Mouse (Mus musculus): ENCODE data around the gene Tas2r115.

DNA sequence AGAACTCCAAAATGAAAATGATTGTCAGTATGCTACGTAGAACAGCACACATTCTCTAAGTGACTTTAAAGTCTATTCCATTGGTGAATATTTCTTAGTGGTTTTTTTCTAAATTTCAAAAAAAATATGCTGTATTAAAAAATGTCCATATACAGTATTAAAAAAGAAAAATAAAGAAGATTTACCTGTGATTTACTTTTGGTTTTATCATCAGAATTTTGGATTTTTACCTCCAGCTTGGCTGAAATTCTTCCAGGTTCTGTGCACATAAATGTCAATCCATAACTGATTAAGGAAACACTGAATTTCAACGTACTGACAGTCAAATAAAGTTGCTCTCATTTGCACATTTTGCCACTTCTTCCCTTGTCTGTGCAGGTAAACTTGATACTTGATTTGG lies at the start of gene Tas2r115:
- TF ChIP-seq CTCF (IDR thresholded peaks at IDR 0.05; ENCODE audit: low read depth, low read length) (no peak), POLR2A (IDR thresholded peaks at IDR 0.05; ENCODE audit: extremely low read depth, insufficient read depth, low read length) (no peak)
